Mouse (Mus musculus) forelimb bud, embryonic 11.5 days (tissue): ENCODE results near the gene D5Ertd579e.

Source experiments
- DNase-seq: peaks from one replicate; pipeline ENCODE4 v3.0.0-alpha.2; 2012; ENCODE audit warnings: low read depth, low spot score

D5Ertd579e gene

GRCm38 (mm10) chr5:36720710-36721375, 25.0 kb upstream of the D5Ertd579e start:
- no peak for DNase-seq

- no peak for DNase-seq
Measured at GRCm38 (mm10) chr5:36720219-36720618, 24.4 kb upstream of the D5Ertd579e start.

GRCm38 (mm10) chr5:36719601-36720000, 23.8 kb upstream of the D5Ertd579e start:
- no peak for DNase-seq

- no peak for DNase-seq
Measured at GRCm38 (mm10) chr5:36719135-36719534, 23.3 kb upstream of the D5Ertd579e start.

GRCm38 (mm10) chr5:36717889-36718288, 22.1 kb upstream of the D5Ertd579e start:
- DNase-seq, result no peak

GRCm38 (mm10) chr5:36716816-36717215, 21.0 kb upstream of the D5Ertd579e start:
- DNase-seq, result no peak

- DNase-seq, result no peak
Measured at GRCm38 (mm10) chr5:36714832-36715231, 19.0 kb upstream of the D5Ertd579e start.

- no peak for DNase-seq
Measured at GRCm38 (mm10) chr5:36713693-36714092, 17.9 kb upstream of the D5Ertd579e start.

GRCm38 (mm10) chr5:36712553-36713534, 17.0 kb upstream of the D5Ertd579e start:
- peak; percentile 57 for DNase-seq

- DNase-seq, result no peak
Measured at GRCm38 (mm10) chr5:36711863-36712262, 16.0 kb upstream of the D5Ertd579e start.

GRCm38 (mm10) chr5:36705792-36706191, 10.0 kb upstream of the D5Ertd579e start:
- no peak for DNase-seq

- DNase-seq, result no peak
Measured at GRCm38 (mm10) chr5:36705390-36705789, 9.6 kb upstream of the D5Ertd579e start.

- DNase-seq, result no peak
Measured at GRCm38 (mm10) chr5:36704684-36705083, 8.9 kb upstream of the D5Ertd579e start.

GRCm38 (mm10) chr5:36700939-36701620, 5.3 kb upstream of the D5Ertd579e start:
- no peak for DNase-seq

GRCm38 (mm10) chr5:36698689-36699088, 2.9 kb upstream of the D5Ertd579e start:
- DNase-seq, result no peak

GRCm38 (mm10) chr5:36698067-36698670, 2.3 kb upstream of the D5Ertd579e start:
- no peak for DNase-seq

- no peak for DNase-seq
Measured at GRCm38 (mm10) chr5:36696504-36697300, 878 bp upstream of the D5Ertd579e start.

GRCm38 (mm10) chr5:36695005-36695404, 819 bp downstream of the D5Ertd579e start:
- no peak for DNase-seq

- no peak for DNase-seq
Measured at GRCm38 (mm10) chr5:36693651-36694050, 2.2 kb downstream of the D5Ertd579e start.

- no peak for DNase-seq
Measured at GRCm38 (mm10) chr5:36691423-36691822, 4.4 kb downstream of the D5Ertd579e start.

- no peak for DNase-seq
Measured at GRCm38 (mm10) chr5:36685170-36685569, 10.7 kb downstream of the D5Ertd579e start.
